Mouse (Mus musculus): ENCODE results near the gene Ambp.

GRCm38 (mm10) chr4:63191641-63192040 is 37.0 kb upstream of the Ambp start:
- no peak for TF ChIP-seq CTCF (IDR thresholded peaks at IDR 0.05; ENCODE audit: low read depth, low read length)
- no peak for TF ChIP-seq GATA1 (IDR thresholded peaks at IDR 0.05; ENCODE audit: borderline replicate concordance, low read length)
- TF ChIP-seq GATA2 (IDR thresholded peaks at IDR 0.05; ENCODE audit: borderline replicate concordance, low read depth, low read length), result no peak
- no peak for TF ChIP-seq TAL1 (conservative IDR thresholded peaks at IDR 0.05; ENCODE audit: low read depth, low read length)
- no peak for TF ChIP-seq POLR2AphosphoS5 (IDR thresholded peaks at IDR 0.05; ENCODE audit: insufficient replicate concordance, low read depth, low read length)
